Mouse (Mus musculus) ES-E14 (cell line): ENCODE data around the gene Zc2hc1c.

Experiments
- CHD2 ChIP-seq: IDR thresholded peaks from 2 replicates; pipeline ENCODE4 v1.6.1; 2014; ENCODE audit warnings: mild to moderate bottlenecking, low read depth, low read length, inconsistent platforms
- HCFC1 ChIP-seq: IDR thresholded peaks from 2 replicates; pipeline ENCODE4 v1.6.1; 2012; ENCODE audit warnings: low read length, inconsistent platforms, borderline replicate concordance; ENCODE audit not compliant: insufficient read depth
- MAFK ChIP-seq: IDR thresholded peaks from 2 replicates; pipeline ENCODE4 v1.6.1; 2014; ENCODE audit warnings: mild to moderate bottlenecking, low read depth, low read length, inconsistent platforms; ENCODE audit not compliant: insufficient read depth
- ZC3H11A ChIP-seq: IDR thresholded peaks from 2 replicates; pipeline ENCODE4 v1.6.1; 2012; ENCODE audit warnings: low read depth, mild to moderate bottlenecking, inconsistent platforms, low read length, borderline replicate concordance
- ZNF384 ChIP-seq: IDR thresholded peaks from 2 replicates; pipeline ENCODE4 v1.6.1; 2012; ENCODE audit warnings: low read depth, low read length, inconsistent platforms

- TF ChIP-seq MAFK (no peak), CHD2 (no peak), ZC3H11A (no peak), HCFC1 (no peak), ZNF384 (no peak)
Observed at GRCm38 (mm10) chr12:85263190-85263589, 25.2 kb upstream of the Zc2hc1c start.
